Mouse (Mus musculus) thymus, postnatal 25 days (tissue): ENCODE measurements around the gene Trim8.
A peak's percentile ranks its signal among the peaks of the same experiment; 100 is the strongest.

Experiments used
- DNase-seq: peaks from one replicate; pipeline ENCODE4 v3.0.0; 2022

Trim8 gene

GRCm38 (mm10) chr19:46524601-46525321 lies 23.3 kb downstream of the Trim8 start:
- DNase-seq, result no peak

- DNase-seq, result no peak
Observed at GRCm38 (mm10) chr19:46525691-46526631, 24.5 kb downstream of the Trim8 start.

- peak; percentile 58 for DNase-seq
Observed at GRCm38 (mm10) chr19:46527632-46528528, 26.4 kb downstream of the Trim8 start.

- peak; percentile 85 for DNase-seq
Observed at GRCm38 (mm10) chr19:46528529-46529213, 27.2 kb downstream of the Trim8 start.

GRCm38 (mm10) chr19:46529601-46530448 lies 28.3 kb downstream of the Trim8 start:
- DNase-seq, result no peak

- no peak for DNase-seq
Observed at GRCm38 (mm10) chr19:46530449-46530990, 29.0 kb downstream of the Trim8 start.

GRCm38 (mm10) chr19:46531071-46532030 lies 29.8 kb downstream of the Trim8 start:
- no peak for DNase-seq

- peak; percentile 43 for DNase-seq
Observed at GRCm38 (mm10) chr19:46532031-46532688, 30.7 kb downstream of the Trim8 start.

GRCm38 (mm10) chr19:46533066-46533465 lies 31.6 kb downstream of the Trim8 start:
- no peak for DNase-seq

- no peak for DNase-seq
Observed at GRCm38 (mm10) chr19:46533525-46533924, 32.0 kb downstream of the Trim8 start.

- DNase-seq, result no peak
Observed at GRCm38 (mm10) chr19:46534542-46535098, 33.1 kb downstream of the Trim8 start.

- no peak for DNase-seq
Observed at GRCm38 (mm10) chr19:46537357-46537756, 35.9 kb downstream of the Trim8 start.

GRCm38 (mm10) chr19:46538213-46538612 lies 36.7 kb downstream of the Trim8 start:
- no peak for DNase-seq

GRCm38 (mm10) chr19:46542750-46543149 lies 41.2 kb downstream of the Trim8 start:
- no peak for DNase-seq

GRCm38 (mm10) chr19:46547565-46547964 lies 46.1 kb downstream of the Trim8 start:
- no peak for DNase-seq

GRCm38 (mm10) chr19:46548110-46548509 lies 46.6 kb downstream of the Trim8 start:
- no peak for DNase-seq

- no peak for DNase-seq
Observed at GRCm38 (mm10) chr19:46550385-46550784, 48.9 kb downstream of the Trim8 start.

GRCm38 (mm10) chr19:46552496-46552895 lies 51.0 kb downstream of the Trim8 start:
- no peak for DNase-seq

GRCm38 (mm10) chr19:46553541-46553955 lies 52.0 kb downstream of the Trim8 start:
- no peak for DNase-seq
